Mouse (Mus musculus) liver (tissue): ENCODE measurements around the gene Il1rap.

Source experiments
- DNase-seq: peaks from one replicate; pipeline ENCODE4 v3.0.0-alpha.2; 2020; ENCODE audit warnings: mixed read lengths

The Il1rap gene

DNA sequence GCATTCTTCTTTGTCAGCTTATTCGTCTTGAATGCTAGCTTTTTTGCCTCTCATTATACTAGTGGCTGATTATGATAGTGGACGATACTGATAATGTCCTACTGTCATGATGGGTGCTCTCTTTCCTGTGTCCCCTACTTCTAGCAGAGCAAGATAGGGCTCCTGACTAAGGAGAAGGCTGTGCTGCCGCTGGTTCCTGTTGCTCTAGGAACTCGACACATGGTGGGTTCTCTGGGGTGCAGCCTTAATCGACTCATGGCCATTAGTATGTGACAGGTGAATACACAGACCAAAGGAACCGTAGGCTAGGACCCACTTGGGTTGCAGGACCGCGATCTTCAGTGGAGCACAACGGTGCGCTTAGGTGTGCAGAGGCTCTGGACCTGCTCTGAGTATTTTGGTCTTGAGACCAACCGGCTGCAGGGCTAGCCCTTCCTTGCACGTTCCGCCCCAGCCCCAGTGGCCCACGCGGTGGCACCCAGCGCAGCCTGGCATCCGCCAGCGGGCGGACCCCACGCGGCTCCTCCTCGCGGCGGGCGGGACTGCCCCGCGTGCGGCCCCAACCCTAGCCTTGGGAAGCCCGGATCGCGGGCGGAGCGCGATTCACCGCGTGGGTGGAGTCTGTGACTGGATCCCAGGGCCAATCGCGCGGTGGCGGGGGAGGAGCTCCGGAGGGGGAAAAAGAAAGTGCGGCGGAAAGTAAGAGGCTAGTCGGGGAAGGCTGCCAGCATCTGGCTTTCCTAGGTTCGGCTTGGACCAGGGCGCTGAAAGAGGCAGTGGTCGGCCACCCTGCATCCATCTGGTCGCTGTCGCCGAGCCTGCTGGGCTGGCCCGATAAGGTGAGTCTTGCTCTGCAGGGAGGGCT, at the start of gene Il1rap:
Il1rap (plus strand) TSS at position 657 of the 865 bp plus-strand sequence.
- peak; percentile 90 for DNase-seq

DNA sequence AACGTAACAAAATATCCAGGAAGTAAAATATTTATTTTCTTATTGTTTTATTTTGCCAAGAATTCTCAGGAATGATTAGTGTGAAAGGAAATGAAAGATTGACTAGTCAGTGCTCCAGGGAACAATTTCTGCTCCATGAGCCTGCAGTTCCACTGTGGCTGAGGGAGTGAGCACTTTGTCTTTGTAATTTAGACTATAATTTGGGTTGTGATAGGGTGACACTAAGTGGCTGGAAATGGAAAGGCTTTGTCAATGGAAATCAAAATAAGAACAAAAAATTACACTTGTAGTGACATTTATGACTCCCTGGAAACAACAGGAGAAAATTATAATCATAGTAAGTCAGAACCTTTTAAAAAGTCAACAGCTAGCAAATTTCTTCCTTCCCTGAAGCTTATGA, 49.2 kb upstream of the Il1rap start:
- no peak for DNase-seq

DNA sequence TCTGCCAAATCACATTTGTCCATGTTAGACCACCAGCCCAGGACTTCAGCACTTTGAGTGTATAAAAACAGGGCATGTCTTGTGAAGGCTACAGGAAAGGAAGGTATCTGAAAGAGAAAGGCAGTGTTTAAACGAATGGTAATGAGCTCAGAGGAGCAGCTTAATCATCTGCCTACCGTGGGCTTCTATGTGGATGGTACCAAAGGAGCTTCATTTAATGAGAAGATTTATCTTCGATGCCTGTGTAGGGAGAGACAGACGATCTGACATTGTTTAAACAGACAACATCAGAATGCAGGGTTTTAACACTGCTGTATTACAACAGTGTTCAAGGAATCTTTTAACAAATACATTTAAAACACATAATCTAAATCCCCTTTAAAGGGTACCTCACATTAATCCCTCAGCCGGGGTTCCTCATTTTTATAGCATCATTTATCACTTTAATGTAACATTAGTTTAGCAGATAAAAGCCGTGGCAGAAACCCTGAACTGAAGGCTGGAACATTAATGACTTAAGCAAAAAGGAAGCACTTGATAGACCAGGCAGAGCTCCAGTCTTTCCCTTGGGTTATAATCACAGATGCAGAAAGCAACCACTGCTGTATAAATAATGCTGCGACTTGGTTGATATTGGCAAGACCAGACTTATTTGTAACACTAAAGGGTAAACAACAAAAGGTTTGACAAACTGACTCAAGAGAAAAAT, 35.2 kb upstream of the Il1rap start:
- DNase-seq: no peak

DNA sequence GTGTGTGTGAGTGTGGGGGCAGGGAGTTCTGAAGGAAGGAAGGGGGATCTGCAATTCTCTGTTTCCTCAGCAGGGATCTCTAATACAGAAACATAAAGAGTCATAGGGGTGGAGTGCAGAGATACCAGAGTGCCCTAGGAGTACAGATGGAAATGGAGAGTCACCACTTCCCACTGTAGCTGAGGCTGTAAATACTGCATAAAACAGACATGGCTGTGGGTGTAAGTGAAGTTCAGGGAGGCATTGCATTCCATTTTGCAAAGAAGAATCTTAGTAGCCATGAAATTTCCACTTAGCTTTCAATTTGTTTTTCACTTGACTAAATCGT, 34.7 kb upstream of the Il1rap start:
- DNase-seq: no peak

DNA sequence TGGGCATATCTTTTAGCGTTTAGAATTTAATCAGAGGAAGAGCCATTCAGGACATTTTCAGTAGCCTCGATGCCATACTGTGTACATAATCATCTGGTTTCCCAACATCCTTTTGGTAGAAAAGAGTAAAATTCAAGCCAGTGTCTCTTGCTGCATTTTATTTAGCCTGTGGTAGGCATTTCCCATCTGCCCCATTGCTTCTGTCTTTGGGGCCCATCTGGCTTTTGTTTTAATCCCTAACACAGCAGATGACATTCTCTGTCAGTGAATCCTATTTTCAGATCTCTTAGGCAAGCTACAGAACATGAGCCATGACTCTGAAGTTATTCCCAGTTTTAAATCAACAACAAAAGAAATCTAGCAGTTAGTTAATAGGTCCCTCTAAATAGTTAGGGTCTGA, 32.3 kb upstream of the Il1rap start:
- DNase-seq: no peak

DNA sequence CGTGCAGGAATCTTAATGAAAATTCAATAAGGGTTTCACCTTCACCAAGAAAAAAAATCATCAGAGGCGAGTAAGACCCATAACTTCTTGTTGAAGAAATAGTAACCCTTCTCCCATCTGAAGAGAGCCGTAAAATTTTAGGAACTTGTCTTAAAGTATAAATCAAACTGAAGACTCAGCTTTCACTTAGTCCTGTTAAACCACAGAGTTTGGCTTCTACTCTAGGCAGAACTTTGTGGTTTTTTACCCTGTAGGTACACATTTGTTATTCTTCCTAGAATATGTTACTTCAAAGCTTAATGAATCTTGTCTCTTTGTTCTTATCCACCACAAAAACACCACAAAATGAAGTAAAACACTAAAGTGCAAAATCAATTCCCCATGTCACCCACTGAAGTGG, 29.3 kb upstream of the Il1rap start:
- DNase-seq: no peak

DNA sequence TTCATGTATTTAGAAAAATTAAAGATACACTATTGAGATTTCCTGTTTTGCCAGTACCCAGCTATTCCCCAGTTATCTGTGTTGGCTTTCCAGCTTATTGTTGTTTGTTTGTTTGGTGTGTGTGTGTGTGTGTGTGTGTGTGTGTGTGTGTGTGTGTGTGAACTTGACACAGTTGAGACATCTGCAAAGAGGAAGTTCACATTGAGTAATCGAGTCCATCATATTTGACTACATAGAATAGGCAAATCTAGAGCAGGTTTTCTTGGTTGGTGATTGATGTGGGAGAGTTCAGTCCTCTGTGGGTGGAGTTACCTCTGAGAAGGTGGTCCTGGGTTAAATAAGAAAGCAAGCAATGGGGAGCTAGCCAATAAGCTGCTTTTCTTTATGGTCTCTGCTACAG, 22.7 kb upstream of the Il1rap start:
- DNase-seq: no peak

DNA sequence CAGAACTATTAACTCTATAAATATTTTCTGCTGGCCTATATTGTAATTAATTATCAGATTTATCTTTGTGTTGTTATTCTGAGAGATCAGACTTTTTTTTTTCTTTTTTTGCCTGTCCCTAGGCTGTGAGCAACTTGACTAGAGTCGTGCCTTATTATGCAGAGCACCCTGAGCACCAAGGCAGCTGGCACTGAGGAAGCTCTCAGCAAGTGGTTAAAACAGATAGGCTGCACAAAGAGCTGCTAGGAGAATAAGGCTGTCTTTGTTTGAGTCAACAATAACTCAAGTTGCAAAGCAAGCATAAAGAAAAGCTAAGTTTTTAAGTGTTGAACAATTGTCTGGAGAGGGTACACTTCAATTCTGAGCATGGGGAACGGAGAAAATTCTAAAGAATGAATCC, 19.8 kb upstream of the Il1rap start:
- DNase-seq: no peak

DNA sequence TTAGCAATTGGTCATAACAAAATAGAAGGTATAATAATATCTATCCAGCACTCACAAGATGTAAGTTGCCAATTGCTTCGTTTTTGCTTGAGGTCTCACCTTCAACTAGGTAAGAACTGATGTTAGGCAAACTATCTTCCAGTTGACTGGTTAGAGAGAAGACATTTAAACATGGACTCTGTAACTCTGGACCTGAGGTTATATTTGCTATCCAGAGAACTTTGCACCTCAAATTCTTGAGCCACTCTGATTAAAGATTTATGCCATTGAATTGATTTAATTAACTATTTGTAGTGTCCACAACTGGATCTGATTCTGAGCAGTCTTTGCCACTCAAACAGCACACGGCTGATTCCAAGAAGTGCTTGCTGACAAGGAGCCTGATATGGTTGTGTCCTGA, 18.7 kb upstream of the Il1rap start:
- DNase-seq: no peak

DNA sequence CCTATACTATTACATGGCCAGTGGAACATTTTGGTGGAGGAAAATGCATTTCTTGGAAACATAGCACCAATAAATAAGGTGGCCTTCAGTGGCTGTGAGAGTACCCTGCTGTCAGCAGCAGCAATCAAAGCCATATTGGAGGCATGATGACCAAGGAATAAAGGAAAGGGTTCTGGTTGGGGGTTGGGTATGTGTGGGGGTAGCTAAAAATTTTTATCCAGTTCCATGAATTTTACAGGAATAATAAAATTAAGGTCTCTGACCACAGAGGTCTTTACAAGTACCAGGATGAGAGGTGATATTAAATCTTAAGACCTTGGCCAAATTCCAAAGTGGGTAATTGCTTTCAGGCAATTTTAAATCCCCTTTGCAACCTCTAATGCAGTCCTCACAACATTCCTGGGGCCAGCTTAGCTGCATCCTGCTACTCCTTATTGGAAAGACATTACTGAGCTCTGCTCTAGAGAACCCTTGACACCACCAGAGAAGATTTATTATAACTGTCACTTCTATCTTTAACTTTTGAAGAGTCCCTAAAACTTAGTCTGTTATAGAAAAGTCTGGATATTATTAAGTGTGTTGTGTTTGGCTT, 12.0 kb upstream of the Il1rap start:
- DNase-seq: no peak

DNA sequence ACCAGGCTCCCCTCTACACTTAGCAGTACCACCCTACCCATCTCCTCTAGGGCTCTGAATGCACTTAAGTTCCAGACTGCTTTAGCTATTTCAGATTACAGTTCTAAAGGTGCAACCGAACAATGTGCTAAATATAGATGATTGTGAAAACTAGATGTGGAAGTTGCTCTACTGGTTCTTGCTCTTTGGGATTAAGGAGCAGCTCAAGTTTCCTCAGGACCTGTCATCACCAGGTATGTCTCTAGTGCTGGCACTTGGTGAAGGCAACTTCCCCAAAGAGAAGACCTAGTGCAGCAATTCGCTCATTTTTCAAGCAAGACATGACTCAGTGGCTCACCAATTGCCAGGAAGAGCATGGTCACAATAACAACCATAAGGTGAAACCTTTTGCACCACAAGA, 9.7 kb upstream of the Il1rap start:
- DNase-seq: no peak

DNA sequence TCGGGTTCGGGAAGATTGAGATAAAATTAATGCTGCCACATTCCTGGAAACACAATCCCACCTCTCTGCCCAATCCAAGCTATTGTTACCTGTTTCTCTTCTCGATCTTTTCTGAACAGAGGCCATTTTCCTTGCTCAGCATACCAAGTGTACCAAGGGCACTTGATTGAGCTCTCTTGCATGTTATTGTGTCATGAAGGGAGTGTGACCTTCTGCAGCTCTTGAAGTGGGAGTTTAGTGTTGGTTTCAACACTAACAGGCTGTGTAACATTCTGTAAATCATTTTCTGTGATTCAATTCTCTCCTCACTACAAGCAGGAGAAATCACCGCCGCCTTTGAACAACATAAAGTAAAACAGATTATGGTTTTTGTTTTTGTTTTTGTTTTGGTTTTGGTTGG, 7.3 kb upstream of the Il1rap start:
- no peak for DNase-seq

DNA sequence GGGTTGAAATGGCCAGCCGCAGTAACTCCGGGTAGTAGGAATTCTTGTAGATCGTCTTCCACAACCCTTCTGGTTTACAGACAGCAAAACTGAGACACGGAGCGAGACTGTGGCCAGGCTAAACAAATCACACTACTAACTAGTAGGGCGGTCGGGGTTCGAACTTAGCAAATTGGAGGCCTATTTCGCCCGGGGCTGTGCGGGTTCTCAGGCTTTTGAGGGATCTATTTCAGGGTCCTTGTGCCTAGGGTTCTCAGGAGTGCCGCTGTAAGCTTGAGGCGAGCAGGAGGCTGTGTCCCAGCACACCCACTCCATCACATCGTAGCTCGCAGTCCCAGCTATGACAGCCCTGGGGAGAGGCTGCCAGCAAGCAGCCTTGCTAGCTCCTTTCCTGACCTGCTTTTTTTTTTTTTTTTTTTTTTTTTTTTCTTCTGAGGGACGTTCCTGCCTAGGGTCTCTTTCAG, 441 bp downstream of the Il1rap start:
- peak; percentile 20 for DNase-seq

DNA sequence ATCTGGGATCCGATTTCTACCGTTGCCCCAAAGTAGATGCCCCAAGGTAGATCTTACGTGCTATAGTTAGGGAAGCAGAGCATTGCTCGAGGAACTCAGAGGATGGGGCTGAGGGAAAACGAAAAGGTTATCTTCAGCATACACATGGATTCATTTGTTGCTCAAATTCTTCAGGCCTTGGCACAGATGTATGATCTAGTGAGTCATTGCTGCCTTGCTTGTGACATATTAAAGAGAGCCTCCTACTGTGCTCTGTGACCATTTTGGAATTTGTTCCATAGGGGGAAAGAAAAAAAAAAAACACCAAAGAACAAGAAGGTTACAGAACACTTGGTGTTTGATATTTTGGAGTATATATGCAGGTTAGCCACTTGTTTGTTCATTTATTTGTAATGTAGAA, 4.3 kb downstream of the Il1rap start:
- no peak for DNase-seq

DNA sequence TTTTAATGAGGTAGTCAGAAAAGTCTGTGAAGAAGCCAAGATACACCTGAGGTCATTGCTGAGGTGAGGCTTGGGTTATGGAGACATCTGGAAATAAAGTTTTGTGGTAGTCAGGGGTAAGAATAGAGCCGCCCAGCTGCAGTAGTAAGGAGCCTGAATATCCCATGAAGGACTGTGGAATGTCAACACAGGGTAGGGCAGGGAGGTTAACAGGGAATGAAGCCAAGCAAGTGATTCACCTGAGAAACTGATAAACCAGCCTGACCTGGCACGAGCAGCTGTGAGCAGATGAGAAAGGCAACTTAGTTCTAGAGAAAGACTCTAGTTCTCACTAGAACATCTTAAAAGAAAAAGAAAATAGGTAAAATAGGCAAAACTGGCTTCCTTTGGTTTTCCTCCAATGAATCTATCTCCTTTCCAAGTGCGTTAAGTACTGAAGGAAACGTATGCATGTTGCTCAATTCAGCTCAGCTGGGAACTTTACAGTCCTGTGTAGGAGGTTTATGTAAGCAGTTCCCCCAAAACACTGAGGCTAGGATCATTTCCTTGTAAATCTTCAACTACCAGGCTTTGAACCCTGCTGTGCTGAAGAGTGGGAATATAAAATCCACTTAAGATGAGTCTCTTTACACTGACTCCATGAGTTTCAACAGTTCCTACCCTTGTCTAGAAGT, 9.5 kb downstream of the Il1rap start:
- no peak for DNase-seq

DNA sequence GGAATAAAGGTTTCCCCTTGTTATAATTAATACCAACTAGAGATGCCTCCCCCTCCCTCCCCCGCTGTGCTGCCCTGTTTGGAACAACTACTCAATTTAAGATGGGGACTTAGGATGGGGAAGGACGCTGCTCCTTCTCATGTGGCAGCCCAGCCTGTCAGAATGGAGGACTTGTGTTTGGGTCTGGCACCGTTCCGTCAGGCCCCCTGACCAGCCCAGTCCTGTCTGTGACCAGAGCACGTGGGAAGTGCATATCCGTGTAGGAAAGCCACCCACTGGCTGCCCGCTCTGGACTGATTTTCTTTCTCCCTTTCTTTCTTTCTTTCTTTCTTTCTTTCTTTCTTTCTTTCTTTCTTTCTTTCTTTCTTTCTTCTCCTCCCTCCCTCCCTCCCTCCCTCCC, 14.9 kb downstream of the Il1rap start:
- DNase-seq: no peak

DNA sequence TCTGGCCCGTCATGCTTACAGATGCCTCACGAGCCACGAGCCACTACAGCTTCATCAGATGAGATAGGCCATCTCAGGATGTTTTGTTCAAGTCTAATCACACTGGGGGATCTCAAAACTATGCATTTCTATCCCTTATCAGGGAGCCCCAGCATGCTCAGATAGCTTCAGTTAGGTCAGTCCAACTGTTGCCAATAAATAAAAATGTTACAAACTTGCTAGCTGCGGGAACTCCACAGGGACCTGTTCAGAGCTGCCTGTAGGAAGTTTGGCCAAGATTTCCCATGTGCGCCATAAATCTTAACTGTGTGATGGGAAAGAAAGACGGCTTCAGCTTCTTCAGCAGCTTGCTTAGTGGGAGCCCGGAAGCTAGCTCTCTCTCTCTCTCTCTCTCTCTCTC, 15.8 kb downstream of the Il1rap start:
- no peak for DNase-seq

DNA sequence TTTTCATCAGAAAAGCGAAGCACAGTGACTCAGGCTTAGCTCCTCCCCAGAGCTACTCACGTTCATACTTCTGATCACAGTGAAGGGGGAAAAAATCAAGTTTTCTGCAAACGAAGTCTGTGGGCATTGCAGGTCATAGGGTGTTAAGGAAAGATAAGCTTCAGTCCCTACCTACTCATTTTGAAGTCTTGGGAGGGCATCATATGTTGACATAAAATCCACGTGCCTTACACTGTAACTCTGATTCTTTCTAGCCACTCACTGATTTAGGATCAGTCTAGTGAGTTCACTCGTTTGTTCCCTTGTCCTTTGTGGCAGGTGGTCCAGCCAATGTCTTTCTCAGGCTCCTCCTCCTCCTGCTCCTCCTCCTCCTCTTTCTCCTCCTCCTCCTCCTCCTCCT, 17.1 kb downstream of the Il1rap start:
- DNase-seq: no peak

DNA sequence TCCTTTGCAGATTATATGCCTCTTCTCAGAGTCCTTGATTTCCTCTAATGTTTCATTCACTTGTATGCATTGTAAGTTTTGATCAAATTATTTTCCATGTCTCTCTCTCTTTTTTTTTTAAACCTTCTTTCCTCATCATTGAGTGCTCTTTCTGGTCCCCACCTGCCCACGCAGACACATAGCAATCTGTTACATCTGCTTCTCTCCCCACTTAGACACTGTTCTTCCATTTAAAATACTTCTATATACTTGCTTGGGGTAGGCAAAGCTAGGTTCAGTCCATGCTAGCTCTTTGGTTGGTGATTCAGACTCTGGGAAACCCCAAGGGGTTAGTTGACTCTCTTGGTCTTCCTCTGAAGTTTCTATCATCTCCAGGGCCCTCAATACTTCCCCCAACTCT, 20.0 kb downstream of the Il1rap start:
- no peak for DNase-seq

DNA sequence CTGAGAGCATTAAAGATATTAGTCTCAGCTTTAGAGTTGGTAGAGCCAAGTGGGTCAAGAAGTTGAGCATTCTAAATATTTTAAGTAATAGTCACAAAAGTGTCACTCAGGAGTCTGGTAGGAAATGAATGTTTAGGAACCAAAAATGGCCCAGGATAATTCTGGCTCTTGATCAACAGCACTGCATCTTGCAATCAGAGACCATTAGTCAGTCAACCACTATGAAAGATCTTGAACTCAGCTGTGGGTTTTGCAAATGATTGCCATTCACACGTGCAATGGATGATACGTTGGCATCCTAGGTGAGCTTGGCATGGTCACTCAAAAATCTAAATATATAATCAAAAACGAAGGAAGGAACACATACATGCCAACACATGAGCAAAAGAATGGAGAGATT, 23.1 kb downstream of the Il1rap start:
- no peak for DNase-seq

DNA sequence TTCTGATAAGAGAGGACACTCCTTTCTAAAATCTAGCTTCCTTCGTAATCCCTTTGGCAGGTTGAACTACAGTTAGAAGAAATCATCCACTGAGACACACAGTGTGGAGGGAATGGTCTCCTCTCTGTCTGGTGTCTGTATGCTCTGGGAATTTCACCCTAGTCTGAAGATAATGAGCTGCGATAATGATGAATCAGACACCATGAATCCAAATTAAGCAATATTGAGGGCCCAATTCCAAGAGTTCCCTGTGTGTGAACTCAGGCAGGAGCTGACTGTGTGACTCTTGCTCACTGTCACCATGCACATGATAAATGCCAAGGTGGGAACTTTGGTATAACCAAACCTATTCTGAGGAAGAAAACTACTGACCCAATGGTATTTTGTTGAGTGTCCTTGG, 26.5 kb downstream of the Il1rap start:
- no peak for DNase-seq

DNA sequence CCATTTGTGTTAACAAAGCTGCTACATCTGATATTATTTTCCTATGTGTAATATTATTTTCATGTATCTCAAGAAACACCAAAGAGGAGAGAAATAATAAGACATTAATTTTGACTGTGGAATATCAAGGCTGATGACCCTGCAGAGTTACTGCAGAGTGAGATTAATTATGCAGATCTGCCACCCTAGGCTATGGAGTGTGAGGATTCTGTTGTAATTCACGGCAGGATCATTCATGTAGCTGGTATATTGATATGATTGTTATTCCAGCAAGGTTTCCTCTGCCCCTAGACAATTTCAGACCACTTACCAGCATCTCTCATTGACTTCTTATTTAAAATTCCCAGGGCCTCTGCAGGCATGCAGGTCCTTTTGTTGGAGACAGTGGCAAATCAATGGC, 29.0 kb downstream of the Il1rap start:
- DNase-seq: no peak

DNA sequence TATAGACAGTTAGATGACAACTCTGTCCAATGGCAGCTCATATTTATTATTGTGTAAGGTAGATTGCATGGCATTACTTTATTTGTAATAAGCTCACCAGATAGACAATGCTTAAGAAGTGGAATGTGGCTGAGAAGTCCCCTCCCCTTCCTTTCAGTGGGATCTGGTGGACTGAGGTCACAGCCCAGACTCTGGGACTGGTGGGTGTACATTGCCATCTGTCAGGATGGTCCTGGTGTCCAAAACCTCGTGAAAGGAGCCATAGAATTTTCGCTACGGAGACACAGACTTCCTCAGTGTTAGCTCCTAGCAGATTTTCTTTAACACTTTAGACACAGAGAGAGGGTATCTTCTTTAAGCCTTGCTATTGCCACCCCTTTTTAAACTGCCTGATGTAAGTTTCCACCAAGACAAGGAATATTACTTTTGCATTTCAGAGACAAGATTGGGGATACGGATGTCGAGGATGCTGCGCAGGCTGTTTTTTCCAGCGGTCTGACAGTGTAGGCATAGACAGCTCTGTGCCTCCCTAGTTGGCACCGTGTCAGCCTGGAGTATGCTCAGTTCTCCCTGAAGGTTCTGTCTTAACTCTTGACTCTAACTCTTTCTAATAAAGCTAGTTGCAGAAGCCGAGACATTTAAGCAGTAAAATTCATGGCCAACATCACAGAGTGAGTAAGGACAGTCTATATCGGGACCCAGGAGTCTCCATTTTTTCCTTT, 31.2 kb downstream of the Il1rap start:
- DNase-seq: no peak
